Mouse (Mus musculus): ENCODE measurements around the gene Hist1h1a. TPM values are rescaled to one million over a fixed set of nuclear protein-coding genes. Genes with fewer than 3 reads are reported as not detected.
"Not testable (repeated sequence)": the region's sequence is repeated elsewhere in the genome, so short reads cannot be mapped to it uniquely, and the experiment has no call there.

Gene Hist1h1a
- 1.2 and 2.2 TPM in 2 replicates for polyA plus RNA-seq (2015; fragmentation: Nextera tagmentation; extraction: Ambion mirVana)

- Histone ChIP-seq H3K9me3 (no peaks in the 10 kb centered on the region), H3K9ac (peak within 1 kb of the TSS; percentile 73), H3K27me3 (replicated peaks) (no peaks in the 10 kb centered on the region), H3K27ac (peak within 1 kb of the TSS; percentile 97), H3K4me2 (replicated peaks) (peak within 1 kb of the TSS; percentile 86), H3K4me3 (replicated peaks) (peak within 1 kb of the TSS; percentile 50), H3K4me1 (replicated peaks) (peaks cover 12% of the 10 kb centered on the region), H3K36me3 (no peaks in the 10 kb centered on the region)
- peak; percentile 76 for ATAC-seq
- WGBS = 4% methylated on average over 34 of the region's 34 CpGs
These were observed at the start of gene Hist1h1a for GRCm38 (mm10) chr13:23763586-23764323. Gene Hist1h1a, plus strand, starts transcription at chr13:23763666.

GRCm38 (mm10) chr13:23716261-23717042 is 47.0 kb upstream of the Hist1h1a start:
- Histone ChIP-seq H3K4me2 (replicated peaks) (no peak overlapping the region), H3K9me3 (no peaks in the 10 kb centered on the region), H3K27me3 (replicated peaks) (no peaks in the 10 kb centered on the region), H3K4me1 (replicated peaks) (no peaks in the 10 kb centered on the region), H3K36me3 (no peaks in the 10 kb centered on the region), H3K4me3 (replicated peaks) (no peak overlapping the region), H3K27ac (no peak overlapping the region), H3K9ac (no peak overlapping the region)
- ATAC-seq = no peak
- WGBS = 81% methylated on average over 5 of the region's 5 CpGs

- H3K9me3 ChIP-seq = no peaks in the 10 kb centered on the region
- H3K36me3 ChIP-seq = no peaks in the 10 kb centered on the region
- no peak overlapping the region for H3K4me3 ChIP-seq (replicated peaks)
- H3K4me2 ChIP-seq (replicated peaks) = no peak overlapping the region
- no peak overlapping the region for H3K9ac ChIP-seq
- H3K27ac ChIP-seq = no peak overlapping the region
- no peaks in the 10 kb centered on the region for H3K27me3 ChIP-seq (replicated peaks)
- ATAC-seq = no peak
- 51% methylated on average over 11 of the region's 11 CpGs for WGBS
- no peaks in the 10 kb centered on the region for H3K4me1 ChIP-seq (replicated peaks)
These were observed 46.3 kb upstream of the Hist1h1a start for GRCm38 (mm10) chr13:23717176-23717575.

DNA sequence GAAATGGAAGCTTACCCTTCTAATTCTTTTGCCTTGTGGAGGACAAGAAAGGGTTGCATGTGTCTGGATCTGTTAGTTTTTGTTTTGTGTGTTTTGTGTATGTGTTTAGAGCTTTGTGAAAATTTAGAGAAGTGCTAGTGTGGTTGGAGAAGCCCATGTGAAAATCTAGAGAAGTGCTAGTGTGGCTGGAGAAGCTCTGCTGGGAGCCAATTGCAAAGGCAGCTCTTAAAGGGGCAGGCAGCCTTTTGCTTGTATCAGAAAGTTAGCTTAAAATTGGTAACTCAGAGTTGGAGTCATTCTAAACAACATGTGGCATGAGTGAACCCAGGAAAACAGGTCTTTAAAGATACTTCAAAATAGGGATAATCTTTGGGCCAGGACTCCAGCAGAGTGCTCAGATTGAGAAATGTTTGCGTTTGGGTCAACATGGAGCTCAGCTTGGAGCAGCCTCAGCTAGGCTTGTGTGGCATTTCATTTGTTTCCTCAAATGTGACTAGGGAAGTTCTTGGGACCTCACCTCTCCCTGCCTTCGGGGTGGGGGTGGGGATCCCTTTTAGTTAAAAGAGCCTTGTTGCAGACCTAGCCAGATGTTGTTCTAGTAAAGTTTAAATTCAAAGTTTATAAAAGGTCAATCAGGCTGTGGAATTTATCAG is 45.7 kb upstream of the Hist1h1a start:
- not testable (repeated sequence) for H3K9me3 ChIP-seq; H3K4me2 ChIP-seq (replicated peaks); H3K4me1 ChIP-seq (replicated peaks); H3K27me3 ChIP-seq (replicated peaks); H3K36me3 ChIP-seq; ATAC-seq; H3K27ac ChIP-seq; H3K9ac ChIP-seq; H3K4me3 ChIP-seq (replicated peaks)
- 20% methylated on average over 2 of the region's 2 CpGs for WGBS

GRCm38 (mm10) chr13:23724239-23724638 is 39.2 kb upstream of the Hist1h1a start:
- H3K9me3 ChIP-seq = no peaks in the 10 kb centered on the region
- H3K4me1 ChIP-seq (replicated peaks) = no peaks in the 10 kb centered on the region
- peak; percentile 45 for ATAC-seq
- no peak overlapping the region for H3K9ac ChIP-seq
- H3K36me3 ChIP-seq = no peaks in the 10 kb centered on the region
- H3K27ac ChIP-seq = no peak overlapping the region
- H3K4me2 ChIP-seq (replicated peaks) = no peak overlapping the region
- H3K4me3 ChIP-seq (replicated peaks) = no peak overlapping the region
- WGBS = 75% methylated on average over 4 of the region's 4 CpGs
- H3K27me3 ChIP-seq (replicated peaks) = no peaks in the 10 kb centered on the region

DNA sequence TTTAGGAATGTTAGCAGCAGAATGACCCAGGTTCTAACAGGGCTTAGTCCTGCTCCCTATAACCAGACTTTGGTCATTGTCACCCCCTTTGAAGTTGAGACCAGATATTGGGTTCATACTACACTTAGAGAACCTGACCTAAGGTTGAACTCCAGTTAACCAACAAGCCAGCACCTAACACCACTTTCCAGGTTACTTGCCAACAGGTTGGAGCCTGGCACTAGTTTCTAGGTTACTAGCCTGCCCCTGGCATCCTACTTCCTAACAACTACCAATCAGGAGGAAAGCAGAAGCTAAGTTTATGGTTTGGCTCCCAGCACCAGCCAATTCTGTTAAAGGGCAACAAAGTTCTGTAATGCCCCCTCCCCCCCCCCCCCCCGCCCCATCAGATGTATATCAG is 38.3 kb upstream of the Hist1h1a start:
- Histone ChIP-seq H3K9me3 (no peaks in the 10 kb centered on the region), H3K27ac (no peak overlapping the region), H3K9ac (no peak overlapping the region), H3K27me3 (replicated peaks) (no peaks in the 10 kb centered on the region), H3K36me3 (no peaks in the 10 kb centered on the region), H3K4me2 (replicated peaks) (no peak overlapping the region), H3K4me1 (replicated peaks) (no peaks in the 10 kb centered on the region), H3K4me3 (replicated peaks) (no peak overlapping the region)
- WGBS = 70% methylated on average over 1 of the region's 1 CpGs
- no peak for ATAC-seq

GRCm38 (mm10) chr13:23728472-23729191 is 34.8 kb upstream of the Hist1h1a start:
- no peak for ATAC-seq
- H3K4me2 ChIP-seq (replicated peaks) = no peak overlapping the region
- no peak overlapping the region for H3K9ac ChIP-seq
- H3K27me3 ChIP-seq (replicated peaks) = no peaks in the 10 kb centered on the region
- no peaks in the 10 kb centered on the region for H3K36me3 ChIP-seq
- no peaks in the 10 kb centered on the region for H3K4me1 ChIP-seq (replicated peaks)
- no peaks in the 10 kb centered on the region for H3K9me3 ChIP-seq
- H3K27ac ChIP-seq = no peak overlapping the region
- 89% methylated on average over 18 of the region's 18 CpGs for WGBS
- H3K4me3 ChIP-seq (replicated peaks) = no peak overlapping the region

GRCm38 (mm10) chr13:23729192-23729525 is 34.3 kb upstream of the Hist1h1a start:
- Histone ChIP-seq H3K9me3 (no peaks in the 10 kb centered on the region), H3K4me1 (replicated peaks) (no peaks in the 10 kb centered on the region), H3K27me3 (replicated peaks) (no peaks in the 10 kb centered on the region), H3K9ac (no peak overlapping the region), H3K36me3 (no peaks in the 10 kb centered on the region), H3K4me3 (replicated peaks) (no peak overlapping the region), H3K27ac (no peak overlapping the region), H3K4me2 (replicated peaks) (no peak overlapping the region)
- WGBS = 91% methylated on average over 9 of the region's 9 CpGs
- no peak for ATAC-seq

DNA sequence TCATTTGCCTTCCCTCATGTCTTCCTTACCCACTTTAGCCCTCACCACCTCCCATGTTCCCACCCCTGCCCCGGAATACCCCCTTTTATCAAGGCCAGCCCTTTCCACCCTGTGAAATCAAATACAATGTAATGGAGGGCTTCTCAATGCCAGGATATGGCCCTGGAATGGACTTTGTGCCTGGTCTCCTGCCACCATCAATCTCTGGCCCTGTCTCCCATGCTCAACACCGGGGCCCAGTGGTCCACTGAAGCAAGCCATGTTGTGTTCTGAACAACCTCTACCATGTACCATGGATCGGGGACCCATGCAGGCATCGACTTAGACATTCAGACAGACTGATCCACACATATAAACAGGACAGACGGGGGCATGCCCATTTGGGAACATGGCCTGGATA is 33.8 kb upstream of the Hist1h1a start:
- WGBS = 88% methylated on average over 5 of the region's 5 CpGs
- no peaks in the 10 kb centered on the region for H3K9me3 ChIP-seq

DNA sequence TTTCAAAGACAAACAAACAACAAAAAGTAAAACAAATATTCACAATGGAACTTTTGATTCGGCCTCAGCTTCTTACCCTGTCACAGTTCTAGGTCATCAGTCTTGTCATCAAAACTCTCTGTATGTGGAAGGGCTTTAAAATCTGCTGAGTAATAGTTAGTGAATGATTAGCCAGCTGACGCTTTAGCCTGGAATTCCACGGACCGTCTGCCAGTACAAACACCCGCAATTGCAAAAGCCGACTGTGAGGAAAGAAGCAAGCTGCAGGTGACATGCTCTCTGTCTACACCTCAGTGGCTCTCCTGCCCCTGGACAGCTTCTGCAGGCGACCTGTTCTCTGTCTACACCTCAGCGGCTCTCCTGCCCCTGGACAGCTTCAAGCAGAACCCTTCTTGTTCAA is 33.0 kb upstream of the Hist1h1a start:
- H3K27ac ChIP-seq = no peak overlapping the region
- H3K4me2 ChIP-seq (replicated peaks) = peak overlapping the region; percentile 24
- ATAC-seq = peak; percentile 91
- H3K27me3 ChIP-seq (replicated peaks) = no peaks in the 10 kb centered on the region
- no peaks in the 10 kb centered on the region for H3K4me1 ChIP-seq (replicated peaks)
- H3K9me3 ChIP-seq = no peaks in the 10 kb centered on the region
- H3K36me3 ChIP-seq = no peaks in the 10 kb centered on the region
- no peak overlapping the region for H3K9ac ChIP-seq
- 22% methylated on average over 8 of the region's 8 CpGs for WGBS
- H3K4me3 ChIP-seq (replicated peaks) = no peak overlapping the region

More for the DNA sequence above, 33.8 kb upstream of the Hist1h1a start:
- Histone ChIP-seq H3K4me3 (replicated peaks) (no peak overlapping the region), H3K36me3 (no peaks in the 10 kb centered on the region), H3K9ac (no peak overlapping the region), H3K4me1 (replicated peaks) (no peaks in the 10 kb centered on the region), H3K27ac (no peak overlapping the region), H3K27me3 (replicated peaks) (no peaks in the 10 kb centered on the region), H3K4me2 (replicated peaks) (no peak overlapping the region)
- ATAC-seq = no peak

DNA sequence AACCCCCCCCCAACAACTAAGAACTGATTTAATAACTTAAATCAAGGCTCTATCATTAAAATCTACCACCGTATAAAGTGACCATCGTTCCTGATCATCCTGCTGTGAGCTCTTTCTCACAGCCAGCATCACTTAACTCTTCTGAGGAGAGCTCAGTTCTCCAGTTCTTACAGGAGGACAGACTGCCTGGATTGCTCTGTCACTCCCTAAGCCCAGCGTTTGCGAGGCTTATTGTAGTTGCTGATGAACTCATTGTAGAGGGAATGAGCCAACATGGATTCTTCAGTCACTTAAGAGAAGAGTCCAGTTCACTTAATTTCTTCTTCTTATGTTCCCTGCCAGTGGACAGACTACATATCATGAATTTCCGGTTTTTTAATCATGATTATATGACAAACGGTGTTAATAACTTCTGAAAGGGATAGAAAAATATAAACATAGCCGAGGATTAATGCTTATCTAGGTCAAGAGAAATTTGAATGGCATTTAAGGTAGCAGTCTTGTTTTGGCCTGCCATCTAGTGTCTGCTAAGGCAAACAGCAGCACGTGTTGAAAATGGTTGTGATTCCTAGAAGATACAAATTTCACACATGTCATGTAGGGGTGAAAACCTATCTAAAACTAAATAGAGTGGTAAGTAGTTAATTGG is 31.2 kb upstream of the Hist1h1a start:
- Histone ChIP-seq H3K4me2 (replicated peaks) (no peak overlapping the region), H3K9ac (no peak overlapping the region), H3K36me3 (no peaks in the 10 kb centered on the region), H3K27ac (no peak overlapping the region), H3K27me3 (replicated peaks) (no peaks in the 10 kb centered on the region), H3K9me3 (no peaks in the 10 kb centered on the region), H3K4me1 (replicated peaks) (no peaks in the 10 kb centered on the region), H3K4me3 (replicated peaks) (no peak overlapping the region)
- no peak for ATAC-seq
- WGBS = 25% methylated on average over 8 of the region's 8 CpGs

- H3K4me3 ChIP-seq (replicated peaks) = no peak overlapping the region
- 84% methylated on average over 5 of the region's 5 CpGs for WGBS
- H3K4me2 ChIP-seq (replicated peaks) = no peak overlapping the region
- no peak overlapping the region for H3K9ac ChIP-seq
- no peak for ATAC-seq
- no peaks in the 10 kb centered on the region for H3K27me3 ChIP-seq (replicated peaks)
- H3K4me1 ChIP-seq (replicated peaks) = no peaks in the 10 kb centered on the region
- no peaks in the 10 kb centered on the region for H3K36me3 ChIP-seq
- H3K27ac ChIP-seq = no peak overlapping the region
- no peaks in the 10 kb centered on the region for H3K9me3 ChIP-seq
These were observed 26.4 kb upstream of the Hist1h1a start for GRCm38 (mm10) chr13:23737091-23737490.
